Mouse (Mus musculus) neutrophil, adult 59 days (primary cell): ENCODE data around the gene Spg20. TPM values are rescaled to one million over a fixed set of nuclear protein-coding genes. Genes with fewer than 3 reads are reported as not detected.

Source experiments
- total RNA-seq, 2 experiments: library from RNA; stranded (reverse); gene quantifications; 1 replicate in 1 of 2; 2 replicates in 1 of 2; pipeline ENCODE4 v1.2.4; 2023

Gene Spg20
- total RNA-seq, result 1 to 10 TPM; 4.5 to 5.5 TPM

DNA sequence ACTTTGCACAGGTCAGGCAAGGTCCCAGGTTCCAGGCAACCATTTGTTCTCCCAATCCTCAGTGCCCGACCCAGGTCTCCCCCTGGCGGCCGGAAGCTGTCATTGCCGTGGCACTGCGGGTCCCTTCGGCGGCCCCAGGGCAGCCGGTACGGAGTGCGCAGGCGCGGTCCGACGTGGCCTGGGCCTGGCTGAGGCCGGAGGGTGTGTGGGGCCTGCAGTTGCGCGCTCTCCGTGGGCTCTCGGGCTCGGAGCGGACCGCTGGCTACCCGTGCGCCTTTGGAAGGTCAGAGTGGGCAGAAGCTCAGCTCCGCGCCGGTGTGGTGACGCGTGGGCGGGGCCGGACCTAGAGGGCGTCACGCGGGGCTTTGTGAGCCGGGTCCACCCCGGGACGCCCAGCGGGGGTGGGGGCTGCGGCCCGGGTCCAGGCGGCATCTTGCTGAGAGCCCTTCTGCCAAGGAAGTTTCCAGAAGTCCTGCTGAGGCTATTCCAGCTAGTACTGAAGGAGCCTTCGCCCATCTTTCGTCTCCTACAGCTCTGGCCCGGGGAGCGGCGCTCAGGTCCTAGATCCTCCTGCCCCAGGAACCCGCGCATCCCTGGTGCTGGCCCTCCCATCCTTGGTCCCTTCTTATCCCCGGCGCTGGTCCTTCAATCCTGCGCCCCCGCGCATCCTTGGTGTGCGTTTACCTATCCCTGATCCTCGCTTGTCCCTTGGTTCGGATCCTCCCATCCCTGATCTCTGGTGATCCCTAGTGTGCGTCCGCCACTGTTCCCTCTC is at the start of gene Spg20:
Gene Spg20, plus strand, starts transcription at position 174 of the 775 bp plus-strand sequence.

DNA sequence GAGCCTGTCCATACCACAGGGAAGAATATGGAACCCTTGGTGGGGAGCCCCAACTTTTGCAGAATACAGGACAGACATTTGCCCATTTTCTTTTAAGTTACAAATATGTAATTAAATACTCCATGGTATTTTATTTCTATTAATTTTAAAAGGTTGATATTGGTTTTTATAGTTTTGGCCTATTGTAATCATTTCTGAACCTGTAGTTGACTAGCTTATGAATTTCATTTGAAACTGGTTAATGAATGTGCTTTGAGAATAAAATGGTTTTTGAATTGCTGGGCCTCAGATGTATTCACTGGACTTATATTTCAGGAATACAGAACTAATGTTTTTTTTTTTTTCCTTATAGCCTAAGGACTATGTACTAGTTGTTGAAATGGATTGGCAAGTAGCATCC is 25.1 kb downstream of the Spg20 start, which contains the start of gene Ccdc169:
Gene Ccdc169, plus strand, starts transcription at position 301 of the 400 bp plus-strand sequence.

DNA sequence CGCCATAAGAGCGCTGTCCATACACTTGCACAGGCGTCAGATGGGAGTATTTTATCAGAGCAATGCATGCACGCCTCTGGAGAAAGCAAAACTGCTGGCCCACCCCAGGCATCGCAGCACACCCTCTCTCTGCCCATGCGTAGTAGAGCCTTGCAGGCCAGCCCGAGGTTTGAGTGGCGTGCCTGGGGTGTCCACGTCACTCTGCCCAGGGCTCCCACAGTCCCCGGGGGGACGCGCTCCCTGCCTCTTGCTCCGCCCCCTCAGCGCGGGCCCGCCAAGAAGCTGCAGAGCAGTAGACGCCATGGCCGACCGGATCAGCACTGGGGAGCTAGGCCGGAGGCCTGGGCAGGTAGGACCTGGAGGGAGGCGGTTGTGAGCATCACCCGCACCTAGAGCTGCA is 69.9 kb downstream of the Spg20 start, which contains the start of gene Sohlh2:
Gene Sohlh2, plus strand, starts transcription at position 263 of the 400 bp plus-strand sequence.

Other genes starting within 250 kb of the Spg20 start
- not detected for gene Sertm1, start 196.2 kb upstream of the Spg20 start, total RNA-seq
- not detected for gene Ccna1, start 56.6 kb upstream of the Spg20 start, total RNA-seq
- under 1 TPM in 1 of 2 experiments, not detected in 1; 0.13 TPM for gene Ccdc169, start 25.2 kb downstream of the Spg20 start, total RNA-seq
- gene Sohlh2, start 69.9 kb downstream of the Spg20 start, total RNA-seq, result not detected
- gene Dclk1, start 130.3 kb downstream of the Spg20 start, total RNA-seq, result not detected